Mouse (Mus musculus): ENCODE results near the gene Mettl5. TPM values are rescaled to one million over a fixed set of nuclear protein-coding genes. Genes with fewer than 3 reads are reported as not detected.

The Mettl5 gene
- total and polyA plus RNA-seq, 3 experiments = 19.6 to 42.2 (median 40.4) TPM

DNA sequence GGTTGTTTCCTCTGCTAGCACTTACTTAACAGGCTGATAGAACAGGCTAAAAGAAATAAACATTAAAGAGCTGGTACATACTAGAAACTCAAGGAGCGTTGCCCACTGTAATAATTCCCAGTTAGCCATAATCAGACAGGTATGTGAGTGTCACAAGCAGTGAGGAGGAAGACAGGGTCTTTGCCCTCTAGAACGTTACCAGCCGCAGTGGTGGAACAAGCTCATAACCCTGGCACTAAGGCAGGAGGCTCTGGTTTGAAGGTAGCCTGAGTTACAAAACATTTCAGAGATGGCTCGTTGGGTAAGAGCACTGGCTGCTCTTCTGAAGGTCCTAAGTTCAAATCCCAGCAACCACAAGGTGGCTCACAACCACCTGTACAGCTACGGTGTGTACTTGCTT, 8.5 kb upstream of the Mettl5 start:
- DNase-seq (ENCODE audit: extremely low read depth) = no peak
- H3K27ac ChIP-seq (ENCODE audit: insufficient read depth, low read depth) = no peak overlapping the region
- no peaks in the 10 kb centered on the region for H3K9me3 ChIP-seq (replicated peaks; ENCODE audit: low read length)
- no peaks in the 10 kb centered on the region for H3K36me3 ChIP-seq (replicated peaks in 1 of 2; ENCODE audit: control insufficient read depth in 1 of 2, insufficient read depth in 1 of 2, low read length in 1 of 2)
- H3K4me1 ChIP-seq (ENCODE audit: control insufficient read depth in 1 of 2, insufficient read depth in 2 of 2) = peaks cover 0 to 9% of the 10 kb centered on the region in 2 experiments; a peak in 2 of 4 replicates
- no peak for TF ChIP-seq SMC3 (IDR thresholded peaks at IDR 0.05; ENCODE audit: low read depth, low read length)
- TF ChIP-seq SIN3A (IDR thresholded peaks at IDR 0.05; ENCODE audit: low read length) = no peak
- TF ChIP-seq TBP (conservative IDR thresholded peaks at IDR 0.05; ENCODE audit: low read depth, low read length) = no peak
- TF ChIP-seq IRF4 (IDR thresholded peaks at IDR 0.05; ENCODE audit: low read depth, low read length) = no peak
- no peak for TF ChIP-seq ETS1 (conservative IDR thresholded peaks at IDR 0.05; ENCODE audit: low read depth, low read length)
- TF ChIP-seq RAD21 (IDR thresholded peaks at IDR 0.05; ENCODE audit: low read depth, low read length) = no peak
- TF ChIP-seq JUND (conservative IDR thresholded peaks at IDR 0.05; ENCODE audit: low read depth, low read length) = no peak
- TF ChIP-seq MYC (IDR thresholded peaks at IDR 0.05; ENCODE audit: low read depth, low read length) = no peak
- no peak for TF ChIP-seq JUN (IDR thresholded peaks at IDR 0.05; ENCODE audit: insufficient read depth, low read depth, low read length)
- no peak for TF ChIP-seq RCOR1 (conservative IDR thresholded peaks at IDR 0.05; ENCODE audit: low read depth, low read length)
- TF ChIP-seq POLR2AphosphoS2 (IDR thresholded peaks at IDR 0.05; ENCODE audit: low read depth, low read length) = no peak
- TF ChIP-seq GABPA (IDR thresholded peaks at IDR 0.05; ENCODE audit: insufficient replicate concordance, low read depth, low read length) = no peak
- no peak overlapping the region for H3K4me3 ChIP-seq (replicated peaks in 1 of 3; ENCODE audit: low read depth in 2 of 3, low read length in 2 of 3, poor library complexity in 1 of 3)
- H3K4me2 ChIP-seq (ENCODE audit: insufficient read depth, low read depth, poor library complexity, severe bottlenecking) = no peak overlapping the region
- dilution Hi-C loops (cut with MboI; ENCODE audit: extremely low pct_ligation_motif_present, extremely low pct_unique_long_range_greater_than_20kb, low sequenced_read_pairs) (no loop called here), in situ Hi-C loops (cut with MboI; ENCODE audit: low pct_ligation_motif_present, low pct_unique_long_range_greater_than_20kb, low sequenced_read_pairs) (no loop called here)
- H3K27me3 ChIP-seq (replicated peaks) = no peaks in the 10 kb centered on the region
- no peak overlapping the region for H3K9ac ChIP-seq (ENCODE audit: insufficient read depth, low read depth)
- H3K79me2 ChIP-seq (replicated peaks; ENCODE audit: control insufficient read depth, extremely low read depth, insufficient read depth, poor library complexity, severe bottlenecking) = peaks cover 17% of the 10 kb centered on the region

DNA sequence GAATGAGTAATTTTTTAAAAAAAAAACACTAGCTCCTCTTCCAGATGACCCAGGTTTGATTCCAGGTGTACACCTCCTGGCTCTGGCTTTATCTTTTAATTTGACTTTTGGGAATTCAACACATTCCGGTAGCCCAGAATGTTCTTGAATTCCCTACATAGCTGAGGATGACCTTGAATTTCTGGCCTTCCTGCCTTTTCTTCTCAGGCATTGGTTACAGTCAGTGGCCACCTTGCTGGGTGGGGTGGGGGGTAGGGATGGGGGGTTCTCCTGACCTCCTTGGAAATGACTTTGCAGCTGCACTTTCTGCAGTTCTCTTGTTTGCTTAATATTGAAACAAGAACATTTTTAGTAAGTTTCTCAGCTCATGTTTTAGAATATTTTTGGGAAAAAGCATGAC, 7.7 kb upstream of the Mettl5 start:
- Histone ChIP-seq H3K27ac (ENCODE audit: insufficient read depth, low read depth) (no peak overlapping the region), H3K27me3 (replicated peaks) (no peaks in the 10 kb centered on the region), H3K9ac (ENCODE audit: insufficient read depth, low read depth) (no peak overlapping the region), H3K4me1 (ENCODE audit: control insufficient read depth in 1 of 2, insufficient read depth in 2 of 2) (peaks cover 0 to 8% of the 10 kb centered on the region in 2 experiments; a peak in 2 of 4 replicates), H3K4me3 (replicated peaks in 1 of 3; ENCODE audit: low read depth in 2 of 3, low read length in 2 of 3, poor library complexity in 1 of 3) (no peak overlapping the region), H3K4me2 (ENCODE audit: insufficient read depth, low read depth, poor library complexity, severe bottlenecking) (no peak overlapping the region), H3K79me2 (replicated peaks; ENCODE audit: control insufficient read depth, extremely low read depth, insufficient read depth, poor library complexity, severe bottlenecking) (peaks cover 10% of the 10 kb centered on the region), H3K9me3 (replicated peaks; ENCODE audit: low read length) (no peaks in the 10 kb centered on the region), H3K36me3 (replicated peaks in 1 of 2; ENCODE audit: control insufficient read depth in 1 of 2, insufficient read depth in 1 of 2, low read length in 1 of 2) (no peaks in the 10 kb centered on the region)
- TF ChIP-seq MAFK (IDR thresholded peaks at IDR 0.05; ENCODE audit: insufficient replicate concordance, low read length) (no peak), TCF12 (IDR thresholded peaks at IDR 0.05; ENCODE audit: low read depth, low read length) (no peak)
- in situ Hi-C loops (cut with MboI; ENCODE audit: low pct_ligation_motif_present, low pct_unique_long_range_greater_than_20kb, low sequenced_read_pairs) = no loop called here
- dilution Hi-C loops (cut with MboI; ENCODE audit: extremely low pct_ligation_motif_present, extremely low pct_unique_long_range_greater_than_20kb, low sequenced_read_pairs) = no loop called here
- DNase-seq (ENCODE audit: extremely low read depth) = no peak

DNA sequence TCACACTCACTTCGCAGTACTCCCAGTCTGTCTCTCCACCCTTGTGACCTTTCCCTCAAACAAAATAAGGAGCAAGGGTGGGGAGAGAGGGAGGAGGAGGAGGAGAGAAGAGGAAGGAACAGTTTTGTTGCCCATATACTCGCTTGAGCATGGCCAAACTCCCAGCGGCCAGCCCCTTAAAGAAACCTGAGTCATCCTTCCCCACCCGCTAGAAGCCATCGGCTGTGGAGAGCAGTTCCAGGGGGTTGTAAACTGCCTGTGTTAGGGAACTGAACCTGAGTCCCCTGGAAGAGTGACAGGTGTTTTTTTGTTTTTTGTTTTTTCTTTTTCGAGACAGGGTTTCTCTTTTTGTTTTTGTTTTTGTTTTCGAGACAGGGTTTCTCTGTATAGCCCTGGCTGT, 5.4 kb upstream of the Mettl5 start:
- in situ Hi-C loops (cut with MboI; ENCODE audit: low pct_ligation_motif_present, low pct_unique_long_range_greater_than_20kb, low sequenced_read_pairs) (no loop called here), dilution Hi-C loops (cut with MboI; ENCODE audit: extremely low pct_ligation_motif_present, extremely low pct_unique_long_range_greater_than_20kb, low sequenced_read_pairs) (no loop called here)
- H3K4me2 ChIP-seq (ENCODE audit: insufficient read depth, low read depth, poor library complexity, severe bottlenecking) = no peak overlapping the region
- H3K9me3 ChIP-seq (replicated peaks; ENCODE audit: low read length) = no peaks in the 10 kb centered on the region
- H3K36me3 ChIP-seq (replicated peaks in 1 of 2; ENCODE audit: control insufficient read depth in 1 of 2, insufficient read depth in 1 of 2, low read length in 1 of 2) = no peaks in the 10 kb centered on the region
- DNase-seq (ENCODE audit: extremely low read depth) = no peak
- no peak overlapping the region for H3K4me3 ChIP-seq (replicated peaks in 1 of 3; ENCODE audit: low read depth in 2 of 3, low read length in 2 of 3, poor library complexity in 1 of 3)
- H3K4me1 ChIP-seq (ENCODE audit: control insufficient read depth in 1 of 2, insufficient read depth in 2 of 2) = peaks cover 0 to 11% of the 10 kb centered on the region in 2 experiments; a peak in 2 of 4 replicates
- H3K27me3 ChIP-seq (replicated peaks) = no peaks in the 10 kb centered on the region
- no peak overlapping the region for H3K9ac ChIP-seq (ENCODE audit: insufficient read depth, low read depth)
- TF ChIP-seq ZKSCAN1 (IDR thresholded peaks at IDR 0.05; ENCODE audit: borderline replicate concordance, low read depth, low read length) (no peak), MAFK (IDR thresholded peaks at IDR 0.05; ENCODE audit: insufficient replicate concordance, low read length) (0 out of 2 replicates have a peak, but pooled peaks have one; percentile 17)
- H3K27ac ChIP-seq (ENCODE audit: insufficient read depth, low read depth) = no peak overlapping the region
- H3K79me2 ChIP-seq (replicated peaks; ENCODE audit: control insufficient read depth, extremely low read depth, insufficient read depth, poor library complexity, severe bottlenecking) = no peaks in the 10 kb centered on the region

Measured in CH12.LX (cell line).